Mouse (Mus musculus) adrenal gland, adult 8-10 months (tissue): ENCODE results near the gene Fkbp2. TPM values are rescaled to one million over a fixed set of nuclear protein-coding genes. Genes with fewer than 3 reads are reported as not detected.
A peak's percentile ranks its signal among the peaks of the same experiment; 100 is the strongest.
"Not testable (repeated sequence)": the region's sequence is repeated elsewhere in the genome, so short reads cannot be mapped to it uniquely, and the experiment has no call there.

Source experiments
- DNase-seq: peaks from one replicate; pipeline ENCODE4 v3.0.0; 2022
- total RNA-seq, 4 experiments: library from RNA; stranded (reverse); gene quantifications; 2 replicates each; pipeline ENCODE4 v1.2.4; 2022

Fkbp2 gene
- total RNA-seq, 4 experiments from 2014 or later: 62.4 to 165 (median 91.8) TPM

GRCm38 (mm10) chr19:6991166-6991565 lies 10.9 kb upstream of the Fkbp2 start:
- DNase-seq: not testable (repeated sequence)

GRCm38 (mm10) chr19:6990712-6991111 lies 10.4 kb upstream of the Fkbp2 start:
- DNase-seq: no peak

GRCm38 (mm10) chr19:6989251-6989650 lies 8.9 kb upstream of the Fkbp2 start:
- peak; percentile 18 for DNase-seq

GRCm38 (mm10) chr19:6987904-6988285 lies 7.6 kb upstream of the Fkbp2 start:
- no peak for DNase-seq

- DNase-seq: peak; percentile 65
These were observed 7.0 kb upstream of the Fkbp2 start, which contains the start of gene Vegfb for GRCm38 (mm10) chr19:6987061-6987903. TSS of gene Vegfb (minus strand) at chr19:6987651.

GRCm38 (mm10) chr19:6985951-6986708 lies 5.8 kb upstream of the Fkbp2 start:
- DNase-seq: no peak

GRCm38 (mm10) chr19:6985300-6985699 lies 5.0 kb upstream of the Fkbp2 start:
- no peak for DNase-seq

- DNase-seq: no peak
These were observed 3.3 kb upstream of the Fkbp2 start for GRCm38 (mm10) chr19:6983621-6984020.

GRCm38 (mm10) chr19:6981465-6981864 lies 1.2 kb upstream of the Fkbp2 start:
- DNase-seq: no peak

GRCm38 (mm10) chr19:6979486-6980380 lies 568 bp downstream of the Fkbp2 start:
- peak; percentile 99 for DNase-seq

GRCm38 (mm10) chr19:6979001-6979479 lies 1.3 kb downstream of the Fkbp2 start:
- peak; percentile 67 for DNase-seq

- DNase-seq: no peak
These were observed 1.7 kb downstream of the Fkbp2 start for GRCm38 (mm10) chr19:6978639-6978974.

GRCm38 (mm10) chr19:6977759-6978638 lies 2.3 kb downstream of the Fkbp2 start:
- no peak for DNase-seq

- peak; percentile 69 for DNase-seq
These were observed 4.5 kb downstream of the Fkbp2 start, which contains the start of gene Plcb3 for GRCm38 (mm10) chr19:6975537-6976521. TSS of gene Plcb3 (minus strand) at chr19:6976470.

GRCm38 (mm10) chr19:6974211-6975205 lies 5.8 kb downstream of the Fkbp2 start, which contains the start of gene Ppp1r14b:
TSS of gene Ppp1r14b (plus strand) at chr19:6974968.
- peak; percentile 77 for DNase-seq

GRCm38 (mm10) chr19:6973581-6974190 lies 6.6 kb downstream of the Fkbp2 start:
- DNase-seq: no peak

GRCm38 (mm10) chr19:6972247-6972917 lies 7.9 kb downstream of the Fkbp2 start:
- no peak for DNase-seq

- DNase-seq: no peak
These were observed 8.7 kb downstream of the Fkbp2 start for GRCm38 (mm10) chr19:6971644-6972043.
